Mouse (Mus musculus) lung, postnatal 4 days (tissue): ENCODE measurements around the gene Dhx32.

Source experiments
- DNase-seq, 2 experiments: peaks; one replicate each; pipeline ENCODE4 v3.0.0; 2021

Gene Dhx32

DNA sequence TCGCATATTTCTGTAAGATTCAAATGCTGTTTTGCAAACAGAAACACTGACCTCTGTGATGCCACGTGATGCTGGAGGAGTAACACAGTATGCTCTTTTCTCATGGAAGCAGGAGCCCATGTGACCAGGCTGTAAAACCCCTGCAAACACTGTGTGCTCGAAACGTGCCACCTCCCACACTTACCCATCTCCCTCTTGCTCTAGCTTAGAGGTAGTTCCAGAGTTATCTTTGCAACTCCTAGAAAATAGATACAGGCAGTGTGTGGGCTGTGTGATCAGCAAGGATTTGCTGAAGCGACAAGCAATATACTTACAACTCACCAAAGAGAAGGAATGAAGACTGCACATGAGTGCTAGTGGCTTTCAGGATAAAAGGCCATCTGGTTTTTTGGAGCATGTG lies 14.0 kb downstream of the Dhx32 start:
- no peak for DNase-seq

DNA sequence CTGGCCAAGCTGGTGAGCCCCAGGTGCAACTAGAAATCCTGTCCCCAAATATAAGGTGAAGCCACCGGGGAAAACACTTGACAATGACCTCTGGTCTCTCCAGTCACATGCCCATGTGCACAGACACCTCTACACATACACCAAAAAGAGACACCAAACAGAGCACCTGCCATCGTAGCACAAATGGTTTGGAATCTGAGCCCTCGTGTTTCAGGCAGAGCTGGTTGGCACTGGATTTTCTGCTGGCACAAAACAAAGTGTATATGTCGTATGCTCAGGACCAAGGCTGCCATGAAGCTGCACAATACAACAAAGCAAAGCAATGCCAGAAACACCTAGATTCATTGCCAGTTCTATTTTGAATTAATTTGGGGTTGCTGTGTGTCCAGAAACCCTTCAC lies 14.5 kb downstream of the Dhx32 start:
- no peak for DNase-seq

DNA sequence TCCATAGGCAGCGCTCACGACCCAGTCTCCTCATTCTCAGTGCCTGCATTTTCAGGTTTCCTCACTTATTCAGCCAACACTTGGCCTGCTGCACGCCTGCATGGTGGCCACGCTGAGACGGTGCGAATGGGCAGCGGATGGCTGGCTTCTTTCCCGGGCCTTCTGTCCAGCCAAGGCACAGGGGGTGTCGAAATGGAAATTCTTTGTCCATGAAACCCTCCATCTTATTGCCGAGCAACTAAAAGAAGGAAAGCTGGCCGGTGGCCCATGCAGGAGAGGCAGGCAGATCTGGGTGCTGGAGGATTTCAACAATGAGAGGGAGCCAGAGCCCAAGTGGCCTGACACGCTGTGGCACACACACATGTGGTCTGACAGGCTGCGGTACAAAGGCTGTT lies 16.7 kb downstream of the Dhx32 start:
- DNase-seq: peak; percentile 66 to 85

DNA sequence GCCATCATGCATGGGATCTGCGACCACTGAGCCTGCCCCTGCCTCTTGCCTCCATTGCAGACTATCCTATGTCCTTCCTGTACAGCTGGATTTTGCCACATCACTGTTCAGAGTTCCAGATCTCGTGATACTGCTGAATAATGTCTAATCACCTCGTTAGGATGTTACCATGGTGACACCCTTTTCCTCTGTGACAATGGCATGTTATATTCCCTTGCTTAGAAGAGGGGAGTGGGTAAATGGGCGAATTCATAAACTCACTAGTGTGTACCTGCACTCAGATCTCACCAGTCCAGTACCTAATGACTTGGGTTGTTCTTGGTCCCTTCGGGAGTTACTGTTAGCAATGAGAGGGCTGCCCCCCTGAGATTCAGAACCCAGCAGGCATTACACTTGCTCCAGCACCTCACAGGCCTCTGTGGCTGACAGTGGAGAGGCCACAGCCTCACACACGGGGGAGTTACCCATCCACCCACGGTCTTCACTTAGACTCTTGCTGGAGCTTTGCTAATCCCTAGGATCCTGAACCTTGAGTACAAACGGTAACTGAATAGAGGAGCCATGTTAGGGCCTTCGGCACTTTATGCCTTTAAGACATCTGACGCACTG lies 17.2 kb downstream of the Dhx32 start:
- DNase-seq: no peak

DNA sequence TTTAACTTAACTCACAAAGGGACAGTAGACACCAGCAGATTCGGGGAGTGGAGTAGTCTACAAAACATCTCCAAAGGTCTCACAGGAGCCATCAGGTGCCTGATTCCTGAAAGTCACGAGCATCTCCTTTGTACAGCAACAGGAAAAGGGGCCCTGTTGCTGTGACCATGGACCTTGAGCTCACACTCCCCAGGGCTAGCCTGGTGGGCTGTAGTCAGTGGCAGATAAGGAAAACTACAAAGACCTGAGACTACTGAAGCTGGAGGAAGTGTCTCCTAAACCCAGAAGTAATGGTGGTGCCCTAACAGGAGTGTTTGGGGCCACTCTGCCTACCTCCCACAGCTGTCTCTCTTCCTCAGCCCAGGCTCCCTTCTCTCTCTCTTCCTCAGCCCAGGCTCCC lies 18.1 kb downstream of the Dhx32 start:
- no peak for DNase-seq

DNA sequence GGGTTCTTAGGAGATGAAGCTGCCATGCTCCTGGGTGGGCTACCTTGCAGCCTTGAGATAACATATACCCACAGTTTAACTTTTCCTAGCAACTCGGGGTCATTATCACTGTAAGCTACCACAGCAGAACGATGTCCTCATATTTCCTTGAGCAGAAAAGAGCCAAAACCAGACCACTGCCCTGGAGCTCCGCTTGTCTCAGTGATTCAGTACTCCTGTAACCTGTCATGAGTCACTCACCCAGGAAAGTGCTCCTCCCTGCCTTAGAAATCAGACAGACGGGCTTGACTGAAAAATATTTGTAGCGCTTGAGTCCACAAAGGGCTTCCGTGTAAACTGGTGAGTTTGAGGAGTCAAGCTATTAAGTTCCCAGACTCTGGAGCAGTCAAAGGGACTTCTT lies 19.8 kb downstream of the Dhx32 start:
- DNase-seq: no peak

DNA sequence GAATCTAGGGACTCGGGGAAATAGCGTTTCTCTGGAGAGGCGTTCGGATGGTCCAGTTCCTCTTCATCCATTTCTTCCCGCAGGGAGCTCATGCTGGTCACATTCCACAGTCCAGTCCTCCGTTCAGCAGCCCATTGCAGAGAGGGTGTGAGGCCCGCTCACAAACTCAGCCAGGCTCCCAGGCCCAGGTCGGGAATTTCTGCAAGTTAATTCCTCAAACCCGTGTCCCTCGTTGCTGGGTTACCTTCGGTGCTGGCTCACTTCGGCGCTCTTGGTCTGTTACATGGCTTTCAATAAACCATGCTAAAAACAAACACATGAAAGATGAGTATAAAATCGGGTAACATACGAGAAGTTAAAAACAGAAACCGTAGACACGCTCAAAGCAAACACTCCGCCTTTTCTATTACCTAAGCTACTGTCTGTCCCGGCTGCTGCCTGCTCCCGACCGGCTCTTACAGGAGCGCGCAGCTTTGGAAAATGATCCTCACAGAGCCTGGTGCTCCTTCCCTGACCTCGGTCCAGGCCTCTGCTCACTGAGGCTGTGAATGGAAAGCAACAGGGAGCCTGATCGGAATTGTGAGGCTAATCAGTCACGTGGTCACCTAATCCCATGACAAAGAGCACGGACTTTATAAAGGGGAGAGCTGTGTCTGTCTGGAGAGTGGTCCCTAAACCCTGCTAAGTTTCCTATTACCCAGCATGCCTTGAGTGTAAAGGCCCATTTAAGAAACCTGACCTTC lies 22.7 kb downstream of the Dhx32 start:
- DNase-seq: no peak

DNA sequence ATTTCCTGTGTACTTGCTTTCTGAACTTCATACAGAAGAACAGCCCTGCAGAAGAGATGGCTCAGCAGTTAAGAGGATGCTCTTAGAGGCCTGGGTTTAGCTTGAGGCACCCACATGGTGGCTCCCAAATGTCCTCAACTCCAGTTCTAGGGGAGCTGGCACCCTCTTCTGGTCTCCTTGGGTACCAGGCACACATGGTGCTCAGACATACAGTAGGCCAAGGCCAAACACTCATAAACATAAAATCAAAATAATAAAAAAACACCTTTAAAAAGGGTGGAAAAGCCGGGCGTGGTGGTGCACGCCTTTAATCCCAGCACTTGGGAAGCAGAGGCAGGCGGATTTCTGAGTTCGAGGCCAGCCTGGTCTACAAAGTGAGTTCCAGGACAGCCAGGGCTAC lies 23.8 kb downstream of the Dhx32 start:
- no peak for DNase-seq

DNA sequence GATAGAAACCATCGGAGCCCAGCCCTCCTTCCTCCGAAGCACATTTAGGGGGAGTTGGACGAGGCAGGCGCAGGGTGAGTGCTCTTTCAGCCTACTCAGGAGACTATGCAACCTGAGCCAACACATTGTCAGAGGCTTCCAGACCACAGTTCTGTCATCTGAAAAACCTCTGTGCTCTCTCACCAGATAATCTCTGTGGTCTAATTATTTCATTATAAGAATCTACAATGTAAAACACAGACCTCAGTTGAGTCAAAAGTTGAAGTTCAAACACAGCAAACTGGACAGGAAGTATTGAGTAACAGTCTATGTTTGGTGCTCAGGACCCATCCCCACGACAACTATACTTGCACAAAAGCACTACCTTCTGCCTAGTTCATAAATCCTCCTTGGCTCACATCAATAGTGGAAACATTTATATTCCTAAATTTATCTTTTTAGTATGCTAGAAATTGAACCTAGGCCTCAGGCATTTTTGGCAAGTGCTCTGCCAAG lies 24.5 kb downstream of the Dhx32 start:
- DNase-seq: no peak

DNA sequence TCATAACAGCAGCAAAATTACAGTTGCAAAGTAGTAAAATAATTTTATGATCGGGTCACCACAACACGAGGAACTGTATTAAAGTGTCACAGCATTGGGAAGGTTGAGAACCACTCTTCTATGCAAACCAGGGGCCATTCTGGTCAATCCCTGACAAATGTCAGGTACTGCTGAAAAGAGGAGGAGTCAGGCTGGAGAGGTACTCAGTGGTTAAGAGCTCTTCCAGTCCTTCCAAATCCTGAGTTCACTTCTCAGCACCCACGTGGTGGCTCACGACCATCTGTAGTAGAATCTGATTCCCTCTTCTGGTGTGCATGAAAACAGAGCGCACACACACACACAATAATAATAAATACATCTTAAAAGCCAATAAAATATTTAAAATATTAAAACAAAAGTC lies 31.4 kb downstream of the Dhx32 start:
- peak in 1 of 2 experiments; percentile 23 for DNase-seq

DNA sequence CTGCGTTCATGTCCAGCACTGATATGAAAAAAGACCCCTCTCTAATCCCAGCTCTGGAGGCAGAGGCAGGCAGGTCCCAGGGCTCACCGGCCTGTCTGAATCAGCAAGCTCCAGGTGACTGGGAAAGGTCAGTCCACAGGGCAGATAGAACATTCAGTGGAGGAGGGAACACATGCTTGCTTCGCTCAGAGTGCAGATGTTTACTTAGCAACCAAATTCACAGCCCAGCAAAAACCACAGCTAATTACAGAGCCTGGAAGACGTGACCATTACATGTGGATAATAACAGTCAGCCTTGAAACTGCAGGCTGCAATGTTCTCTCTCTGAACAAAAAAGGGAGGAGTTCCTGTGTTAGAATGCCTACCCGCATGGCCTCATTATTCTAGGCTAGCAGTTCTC lies 31.9 kb downstream of the Dhx32 start:
- DNase-seq: no peak

DNA sequence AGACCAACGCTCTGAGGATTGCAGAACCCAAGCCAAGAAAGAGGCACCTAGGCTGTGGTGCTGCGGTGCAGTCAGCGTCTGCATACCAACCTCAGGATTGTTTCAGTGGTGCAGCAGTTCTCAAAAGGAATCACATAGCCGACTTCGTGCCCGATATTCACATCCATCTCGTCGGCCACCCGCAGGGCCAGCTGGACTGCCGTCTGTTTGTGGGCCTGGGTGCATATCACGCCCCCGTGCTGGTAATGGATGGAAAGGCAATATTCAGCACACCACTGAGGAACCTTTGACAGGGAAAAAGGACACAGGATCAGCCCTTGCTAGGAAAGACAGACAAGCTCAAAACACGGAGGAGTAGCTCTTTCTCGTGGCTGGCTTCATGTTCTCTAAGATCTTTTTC lies 33.8 kb downstream of the Dhx32 start:
- DNase-seq: no peak

DNA sequence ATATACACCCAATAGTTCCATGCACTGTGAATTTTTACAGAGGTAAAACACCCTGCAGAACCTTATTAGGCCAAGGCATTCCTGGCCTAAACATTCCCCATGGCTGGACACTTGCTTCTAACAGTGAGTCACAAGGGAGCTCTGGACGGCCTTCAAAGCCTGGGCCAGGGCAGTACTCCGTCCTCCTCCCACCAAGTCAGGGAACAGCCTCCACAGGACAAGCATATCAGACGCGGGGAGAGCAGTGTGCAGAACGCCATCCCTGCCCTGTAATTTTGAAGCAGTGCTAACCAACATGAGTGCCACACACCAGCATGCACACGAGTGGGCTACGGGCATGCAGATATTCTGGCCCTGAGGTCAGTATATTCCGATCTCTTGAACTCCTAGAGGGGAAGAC lies 35.2 kb downstream of the Dhx32 start:
- DNase-seq: no peak

DNA sequence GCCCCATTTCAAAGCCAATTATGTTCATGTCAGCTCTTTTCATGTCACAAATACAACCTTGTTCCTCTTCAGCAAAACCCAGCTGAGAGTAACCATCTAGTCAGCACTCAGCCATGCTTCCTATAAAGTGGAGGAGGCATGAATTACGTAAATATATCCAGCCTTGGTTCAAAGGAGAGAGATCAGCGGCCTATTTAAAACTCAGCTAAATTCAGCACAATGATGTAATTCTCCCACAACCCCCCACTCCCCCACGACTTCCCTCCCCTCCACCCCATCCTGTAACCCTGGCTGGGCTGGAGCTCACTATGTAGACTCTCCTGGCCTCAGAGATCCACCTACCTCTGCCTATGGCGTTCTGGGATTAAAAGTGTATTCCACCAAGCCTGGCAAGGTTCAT lies 37.8 kb downstream of the Dhx32 start:
- DNase-seq: no peak

DNA sequence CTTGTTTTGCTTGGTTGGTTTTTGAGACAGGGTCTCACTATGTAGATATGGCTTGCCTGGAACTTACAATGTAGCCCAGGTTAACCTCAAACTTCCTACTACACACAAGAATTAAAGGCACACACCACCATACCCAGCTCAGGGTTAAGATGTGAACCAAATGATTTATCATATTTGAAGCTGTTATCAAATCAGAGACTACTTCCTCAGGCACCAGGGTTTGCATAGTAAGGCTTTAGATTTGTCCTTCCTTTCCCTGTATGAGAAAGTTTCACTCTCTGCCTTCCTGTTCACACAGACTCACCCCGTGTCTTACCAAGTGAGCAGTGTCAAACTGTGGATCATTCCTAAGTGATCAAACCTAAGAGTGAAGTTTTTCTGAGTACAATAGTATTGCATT lies 38.3 kb downstream of the Dhx32 start:
- DNase-seq: no peak

DNA sequence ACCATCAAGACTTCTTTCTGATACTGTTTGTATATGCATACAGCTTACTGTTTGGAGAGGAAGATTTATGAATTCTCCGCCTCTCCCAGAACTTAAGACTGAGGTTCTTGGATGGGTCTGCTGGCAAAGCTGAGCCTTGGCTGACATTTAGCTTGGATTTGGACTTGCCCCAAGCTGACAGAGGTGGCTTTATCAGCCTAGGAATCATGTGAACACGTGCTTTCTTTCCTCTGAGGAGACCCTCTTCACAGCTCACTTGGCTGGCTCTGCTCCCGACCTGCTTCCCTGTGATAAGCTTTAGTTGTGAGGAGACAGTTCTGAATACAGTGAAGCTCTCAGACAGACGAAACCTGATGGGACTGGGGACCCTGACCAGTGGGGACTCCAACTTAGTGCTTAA lies 38.9 kb downstream of the Dhx32 start:
- DNase-seq: no peak

DNA sequence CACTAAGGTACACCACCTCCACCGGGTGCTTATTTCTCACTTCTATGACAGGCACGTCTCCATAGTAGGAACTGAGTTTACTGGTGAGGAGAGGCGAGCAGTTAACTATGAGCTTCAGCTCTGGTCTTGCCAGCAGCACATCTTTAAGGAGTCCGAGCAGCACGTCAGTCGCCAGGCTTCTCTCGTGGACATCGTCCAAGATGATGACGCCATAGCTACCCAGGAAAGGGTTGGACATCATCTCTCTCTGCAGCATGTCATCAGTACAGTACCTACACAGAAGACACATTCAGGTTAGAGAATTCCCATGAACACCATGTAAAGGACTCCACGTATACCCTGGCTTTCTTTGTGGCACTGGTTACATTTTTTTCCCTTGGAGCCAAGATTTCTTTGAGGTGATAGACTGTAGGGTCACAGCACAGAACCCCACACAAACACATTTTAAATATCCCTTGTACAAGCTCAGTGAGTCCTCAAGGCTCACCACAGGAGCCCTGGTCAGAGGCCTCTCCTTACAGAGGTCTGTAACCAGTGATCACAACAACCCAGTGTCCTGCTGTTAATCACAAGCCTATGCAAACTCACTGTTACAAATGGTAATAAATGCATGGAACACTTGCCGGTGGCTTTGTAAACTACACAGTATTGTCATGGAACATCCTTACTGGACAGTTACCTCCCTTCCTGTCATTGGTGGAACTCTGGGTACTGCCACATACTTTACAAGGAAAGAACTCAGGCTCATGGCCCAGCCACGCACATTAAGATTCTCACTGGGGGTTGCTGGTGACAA lies 39.8 kb downstream of the Dhx32 start:
- no peak for DNase-seq

DNA sequence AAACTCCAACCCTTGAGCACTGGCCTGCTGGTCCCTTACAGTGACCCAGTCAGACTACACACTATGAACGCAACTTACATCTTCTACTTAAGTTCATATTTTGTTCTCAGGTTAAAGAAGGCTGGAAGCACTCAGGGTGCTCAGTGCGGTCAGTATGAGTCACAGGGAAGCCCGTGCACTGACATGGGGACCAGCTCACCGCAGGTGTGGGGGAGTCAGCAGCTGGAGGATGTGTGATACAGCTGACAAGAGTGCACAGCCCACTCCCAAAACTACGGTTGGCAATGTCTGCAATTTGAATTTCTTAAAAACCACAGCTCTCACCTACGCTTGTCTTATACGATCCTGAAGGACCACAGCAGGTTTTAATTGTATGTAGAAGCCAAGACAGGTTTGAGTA lies 42.0 kb downstream of the Dhx32 start:
- DNase-seq: no peak

DNA sequence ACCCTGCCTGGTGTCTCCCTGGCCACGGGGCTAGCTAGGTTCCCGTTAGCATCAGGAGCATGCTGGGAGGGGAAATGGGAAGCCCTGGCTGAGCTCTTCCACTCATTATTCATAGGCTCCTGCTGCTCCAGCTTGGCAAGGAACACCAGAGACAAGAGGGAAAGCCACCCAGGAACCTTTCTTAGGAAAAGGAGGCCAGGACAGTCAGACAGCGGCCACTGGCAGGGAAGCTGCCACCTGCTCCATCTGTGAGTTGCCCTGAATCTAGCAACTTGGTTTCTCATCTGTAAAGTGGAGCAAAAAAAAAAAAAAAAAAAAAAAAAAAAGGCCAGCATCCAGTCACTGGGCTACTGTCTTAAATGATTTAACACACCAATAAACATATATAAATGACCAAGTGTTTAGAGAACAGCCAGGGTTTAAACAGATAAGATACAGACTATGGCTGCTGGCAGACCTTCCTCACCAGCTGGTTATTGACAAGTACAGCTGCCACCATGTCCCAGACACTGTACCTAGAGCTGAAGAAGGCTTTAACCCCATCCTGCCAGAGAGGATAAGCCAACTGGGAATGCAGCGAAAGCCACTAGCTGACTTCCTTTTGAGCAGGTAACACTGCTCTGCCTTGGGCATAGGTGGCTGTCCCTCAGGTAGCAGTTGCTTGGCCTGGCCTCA lies 50.4 kb downstream of the Dhx32 start:
- DNase-seq: no peak

DNA sequence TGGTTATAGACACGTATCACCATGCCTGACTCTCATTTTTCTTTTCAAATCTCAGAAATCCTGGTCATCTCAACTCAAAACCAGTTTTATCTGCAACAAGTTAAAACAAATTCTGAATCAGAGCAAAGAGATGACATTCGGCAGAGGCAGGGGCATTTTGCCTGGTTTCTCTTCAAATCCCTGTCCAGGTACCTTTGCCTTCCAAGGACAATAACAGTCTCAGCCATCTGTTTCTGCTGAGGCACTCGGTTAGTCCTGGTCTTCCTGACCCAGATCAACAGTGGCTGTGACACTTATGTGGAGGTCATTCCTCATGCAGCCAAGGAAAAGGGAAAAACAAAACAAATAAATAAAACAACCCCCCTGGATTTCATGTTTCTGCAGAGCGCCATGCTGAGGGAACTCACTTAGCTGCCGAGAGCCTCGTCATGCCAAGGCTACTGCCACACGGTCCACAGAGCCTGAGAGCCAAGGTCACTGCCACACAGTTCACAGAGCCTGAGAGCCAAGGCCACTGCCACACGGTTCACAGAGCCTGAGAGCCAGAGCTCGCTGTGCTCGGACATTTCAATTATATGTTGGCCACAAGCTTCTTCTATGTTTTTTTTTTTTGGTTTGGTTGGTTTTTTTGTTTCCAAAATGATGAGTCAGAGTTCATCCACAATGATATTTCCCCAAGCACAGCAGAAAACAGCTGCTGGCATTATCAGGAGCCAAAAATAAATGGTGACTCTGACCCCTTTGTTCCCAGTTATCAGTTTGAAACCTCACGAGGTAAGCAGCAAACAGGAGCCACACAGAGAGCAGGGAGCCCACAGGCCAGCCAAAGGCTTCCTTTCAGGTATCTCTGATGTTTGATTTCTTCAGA lies 52.0 kb downstream of the Dhx32 start:
- DNase-seq: no peak

DNA sequence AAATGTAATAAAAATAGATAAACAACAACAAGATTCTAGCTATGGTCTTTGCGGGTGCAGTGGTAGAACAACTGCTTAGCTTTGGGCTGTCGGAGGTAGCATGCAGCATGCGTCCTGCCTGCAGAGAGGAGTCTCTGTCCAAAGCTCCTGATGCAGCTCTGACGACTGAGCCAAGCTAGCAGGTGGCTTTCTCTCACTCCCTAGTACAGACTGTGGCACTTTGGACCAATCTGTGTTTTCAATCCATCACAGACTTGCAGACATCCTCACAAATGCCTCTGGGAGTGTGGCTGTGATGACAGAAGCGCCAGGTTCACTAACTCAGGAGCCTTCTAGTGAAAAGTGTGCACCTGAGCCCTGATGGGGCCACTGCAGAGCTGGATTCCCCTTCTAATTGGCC lies 53.2 kb downstream of the Dhx32 start:
- DNase-seq: no peak

DNA sequence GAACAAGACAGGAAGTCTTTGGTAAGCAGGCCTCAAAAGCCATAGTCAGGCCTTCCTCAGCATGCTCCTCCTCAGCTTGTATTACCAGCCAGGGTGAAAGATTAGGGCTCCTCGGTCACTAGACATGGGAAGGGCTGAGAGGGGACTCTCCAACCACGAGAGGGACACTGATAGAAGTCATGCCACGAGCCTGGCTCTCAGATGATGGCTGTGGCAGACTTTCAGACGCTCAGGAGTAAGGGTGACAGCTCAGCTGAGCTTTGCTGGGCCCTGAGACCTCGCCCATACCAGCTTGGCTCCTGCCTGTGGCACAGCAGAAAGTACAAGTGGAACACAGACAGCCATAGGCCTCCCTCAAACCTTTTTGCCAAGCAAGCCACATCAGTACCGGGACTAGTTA lies 55.5 kb downstream of the Dhx32 start:
- DNase-seq: no peak
